Mouse (Mus musculus) naive thymus-derived CD4-positive, alpha-beta T cell, adult 5 months (primary cell): ENCODE results near the gene Vmn1r152. TPM values are rescaled to one million over a fixed set of nuclear protein-coding genes. Genes with fewer than 3 reads are reported as not detected.

ENCODE experiments used
- polyA plus RNA-seq: library from polyadenylated mRNA; unstranded; fragments of 100-300 nt; shearing (Covaris generic); gene quantifications from one replicate; pipeline ENCODE4 v1.2.1, GENCODE M21; 2017

The Vmn1r152 gene
- polyA plus RNA-seq, result not detected

DNA sequence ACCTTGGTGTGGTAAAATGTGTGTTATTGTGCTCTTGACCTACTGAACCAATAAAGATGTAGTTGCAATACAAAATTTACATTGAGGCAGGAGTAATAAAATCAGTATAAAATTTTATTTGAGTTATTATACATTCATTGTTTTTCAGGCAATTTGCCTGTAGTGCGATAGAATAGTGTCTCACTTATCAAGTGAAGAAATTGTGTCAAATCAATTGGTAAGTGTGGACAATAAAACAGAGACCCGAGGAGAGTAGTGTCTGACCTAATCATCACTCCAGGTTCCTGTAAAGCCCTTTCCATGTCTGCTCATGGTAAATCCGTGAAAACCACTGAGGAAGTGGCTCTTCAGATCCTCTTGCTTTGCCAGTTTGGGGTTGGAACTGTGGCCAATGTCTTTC lies at the start of gene Vmn1r152:
Vmn1r152 (plus strand) TSS at position 301 of the 400 bp plus-strand sequence.

DNA sequence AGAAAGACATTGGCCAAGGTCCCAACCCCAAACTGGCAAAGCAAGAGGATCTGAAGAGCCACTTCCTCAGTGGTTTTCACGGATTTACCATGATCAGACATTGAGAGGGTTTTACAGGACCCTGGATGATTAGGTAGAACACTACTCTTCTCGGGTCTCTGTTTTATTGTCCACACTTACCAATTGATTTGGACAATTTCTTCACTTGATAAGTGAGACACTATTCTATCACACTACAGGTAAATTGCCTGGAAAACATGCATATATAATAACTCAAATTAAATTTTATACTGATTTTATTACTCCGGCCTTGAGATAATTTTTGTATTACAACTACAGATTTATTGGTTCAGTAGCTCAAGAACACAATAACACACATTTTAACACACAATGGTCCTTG lies 23.2 kb upstream of the Vmn1r152 start, which contains the start of gene Vmn1r151:
Vmn1r151 (minus strand) TSS at position 101 of the 400 bp plus-strand sequence.

DNA sequence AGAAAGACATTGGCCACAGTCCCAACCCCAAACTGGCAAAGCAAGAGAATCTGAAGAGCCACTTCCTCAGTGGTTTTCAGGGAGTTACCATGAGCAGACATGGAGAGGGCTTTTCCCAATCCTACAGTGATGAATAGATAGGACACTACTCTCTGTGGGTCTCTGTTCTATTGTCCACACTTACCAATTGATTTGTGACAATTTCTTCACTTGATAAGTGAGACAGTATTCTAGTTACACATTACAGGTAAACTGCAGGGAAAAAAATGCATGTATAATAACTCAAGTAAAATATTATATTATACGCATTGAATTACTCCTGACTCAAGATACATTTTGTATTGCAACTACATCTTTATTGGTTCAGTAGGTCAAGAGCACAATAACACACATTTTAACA lies 12.0 kb downstream of the Vmn1r152 start, which contains the start of gene Gm8677:
Gm8677 (minus strand) TSS at position 101 of the 400 bp plus-strand sequence.

DNA sequence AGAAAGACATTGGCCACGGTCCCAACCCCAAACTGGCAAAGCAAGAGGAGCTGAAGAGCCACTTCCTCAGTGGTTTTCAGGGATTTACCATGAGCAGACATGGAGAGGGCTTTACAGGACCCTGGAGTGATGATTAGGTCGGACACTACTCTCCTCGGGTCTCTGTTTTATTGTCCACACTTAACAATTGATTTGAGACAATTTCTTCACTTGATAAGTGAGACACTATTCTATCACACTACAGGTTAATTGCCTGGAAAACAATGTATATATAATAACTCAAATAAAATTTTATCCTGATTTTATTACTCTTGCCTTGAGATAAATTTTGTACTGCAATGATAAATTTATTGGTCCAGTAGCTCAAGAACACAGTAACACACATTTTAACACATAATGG lies 42.5 kb downstream of the Vmn1r152 start, which contains the start of gene Gm4201:
Gm4201 (minus strand) TSS at position 101 of the 400 bp plus-strand sequence.

Other genes starting within 250 kb of the Vmn1r152 start
- gene Gm4187, start 193.2 kb upstream of the Vmn1r152 start, polyA plus RNA-seq, result not detected
- gene Gm8660, start 151.9 kb upstream of the Vmn1r152 start, polyA plus RNA-seq, result not detected
- gene Vmn1r148, start 109.4 kb upstream of the Vmn1r152 start, polyA plus RNA-seq, result not detected
- not detected for gene Vmn1r149, start 84.7 kb upstream of the Vmn1r152 start, polyA plus RNA-seq
- gene Gm10665, start 58.9 kb upstream of the Vmn1r152 start, polyA plus RNA-seq, result not detected
- gene Vmn1r151, start 23.3 kb upstream of the Vmn1r152 start, polyA plus RNA-seq, result not detected
- not detected for gene Gm8677, start 11.9 kb downstream of the Vmn1r152 start, polyA plus RNA-seq
- gene Gm4201, start 42.4 kb downstream of the Vmn1r152 start, polyA plus RNA-seq, result not detected
- gene Gm4565, start 65.2 kb downstream of the Vmn1r152 start, polyA plus RNA-seq, result 0.24 TPM
- not detected for gene Vmn1r155, start 135.1 kb downstream of the Vmn1r152 start, polyA plus RNA-seq
- not detected for gene Gm8693, start 169.3 kb downstream of the Vmn1r152 start, polyA plus RNA-seq
- gene Gm4567, start 196.7 kb downstream of the Vmn1r152 start, polyA plus RNA-seq, result not detected
- gene Vmn1r157, start 238.7 kb downstream of the Vmn1r152 start, polyA plus RNA-seq, result not detected